Mouse (Mus musculus) heart, postnatal 0 days (tissue): ENCODE results near the gene Nae1. TPM values are rescaled to one million over a fixed set of nuclear protein-coding genes. Genes with fewer than 3 reads are reported as not detected.
"Not testable (repeated sequence)": the region's sequence is repeated elsewhere in the genome, so short reads cannot be mapped to it uniquely, and the experiment has no call there.

Source experiments
- ATAC-seq: fragments of 200-750 bp; cut with Nextera tagmentation; 2 replicates; pipeline ENCODE4 v1.8.0; 2017; ENCODE audit warnings: low read depth, moderate number of reproducible peaks, moderate library complexity; ENCODE audit not compliant: insufficient read depth
- DNase-seq: peaks from one replicate; pipeline ENCODE4 v3.0.0-alpha.2; 2016; ENCODE audit warnings: low spot score
- H3K27ac ChIP-seq: fragments of 300-500 bp; sonication (generic); 2 replicates; pipeline ENCODE4 v1.5.1; 2014; ENCODE audit warnings: low read depth, mild to moderate bottlenecking
- H3K27me3 ChIP-seq: fragments of 300-500 bp; sonication (generic); 2 replicates; pipeline ENCODE4 v1.6.1; 2014; ENCODE audit warnings: low read length, mixed read lengths; ENCODE audit not compliant: control insufficient read depth, insufficient read depth
- H3K36me3 ChIP-seq: fragments of 300-500 bp; sonication (generic); replicated peaks from 2 replicates; pipeline ENCODE4 v1.6.1; 2014; ENCODE audit warnings: low read length, mixed read lengths; ENCODE audit not compliant: control insufficient read depth, insufficient read depth
- H3K4me1 ChIP-seq: fragments of 300-500 bp; sonication (generic); 2 replicates; pipeline ENCODE4 v1.6.1; 2014; ENCODE audit warnings: antibody characterized with exemption; ENCODE audit not compliant: control insufficient read depth, insufficient read depth
- H3K4me2 ChIP-seq: fragments of 300-500 bp; sonication (generic); 2 replicates; pipeline ENCODE4 v1.6.1; 2014; ENCODE audit warnings: low read depth, mild to moderate bottlenecking, low read length, moderate library complexity
- H3K4me3 ChIP-seq: fragments of 300-500 bp; sonication (generic); 2 replicates; pipeline ENCODE4 v1.5.1; 2014; ENCODE audit warnings: low read depth, low read length
- H3K9ac ChIP-seq: fragments of 300-500 bp; sonication (generic); replicated peaks from 2 replicates; pipeline ENCODE4 v1.6.1; 2014; ENCODE audit warnings: low read depth, low read length, mixed read lengths
- H3K9me3 ChIP-seq: fragments of 300-500 bp; sonication (generic); replicated peaks from 2 replicates; pipeline ENCODE4 v1.6.1; 2016; ENCODE audit warnings: low read length; ENCODE audit not compliant: control insufficient read depth
- CTCF ChIP-seq: IDR thresholded peaks from 2 replicates; pipeline ENCODE4 v1.5.1; 2016; ENCODE audit warnings: antibody characterized with exemption, control low read depth, low read depth
- EP300 ChIP-seq: IDR thresholded peaks from 2 replicates; pipeline ENCODE4 v1.6.1; 2016; ENCODE audit warnings: antibody characterized with exemption, low read depth
- WGBS: fragments of 180-500 bp; shearing (Covaris S2); extraction: QIAGEN DNeasy Blood & Tissue Kit; methylation state at CpG from one replicate; pipeline ENCODE4 v1.1.7; 2014; 5-methylcytosine and 5-hydroxymethylcytosine counted together
- polyA plus RNA-seq: library from polyadenylated mRNA; unstranded; fragments of >200 nt; fragmentation: Nextera tagmentation; extraction: Ambion mirVana; gene quantifications from 2 replicates; pipeline ENCODE4 v1.2.1, GENCODE M21; 2015
- total RNA-seq: library from RNA; depleted of rRNA; stranded (reverse); fragments of >200 nt; gene quantifications from 2 replicates; pipeline ENCODE4 v1.2.3, GENCODE M21; 2014; ENCODE audit warnings: low replicate concordance; rRNA removed

The Nae1 gene
- total RNA-seq, result 28.9 and 45.5 TPM in 2 replicates
- 66.3 and 66.6 TPM in 2 replicates for polyA plus RNA-seq

- Histone ChIP-seq H3K9me3 (no peaks in the 10 kb centered on the region), H3K4me3 (peak within 1 kb of the TSS; percentile 94), H3K9ac (peak within 1 kb of the TSS; percentile 94), H3K4me1 (peaks cover 13% of the 10 kb centered on the region), H3K27ac (peak within 1 kb of the TSS; percentile 79), H3K4me2 (peak within 1 kb of the TSS; percentile 89), H3K36me3 (peaks cover 11% of the 10 kb centered on the region), H3K27me3 (0 out of 2 replicates have a peak, but pooled peaks cover 12% of the 10 kb centered on the region)
- DNase-seq (peak; percentile 86), ATAC-seq (peak; percentile 96)
- no peak for TF ChIP-seq EP300
- TF ChIP-seq CTCF, result peak; percentile 98
- WGBS, result under 1% methylated on average over 69 of the region's 70 CpGs
Measured at GRCm38 (mm10) chr8:104533971-104534778, at the start of gene Nae1, which contains the start of gene Car7. TSS of gene Nae1 (minus strand) at chr8:104534637. TSS of gene Car7 (plus strand) at chr8:104534689.

- H3K27ac ChIP-seq, H3K4me3 ChIP-seq, ATAC-seq, H3K27me3 ChIP-seq, H3K36me3 ChIP-seq, DNase-seq, H3K9ac ChIP-seq, H3K9me3 ChIP-seq, H3K4me1 ChIP-seq, H3K4me2 ChIP-seq: not testable (repeated sequence)
- WGBS, result 69% methylated on average over 17 of the region's 17 CpGs
Measured at GRCm38 (mm10) chr8:104577606-104578005, 43.2 kb upstream of the Nae1 start.

GRCm38 (mm10) chr8:104576820-104577219 is 42.4 kb upstream of the Nae1 start:
- Histone ChIP-seq H3K9ac (no peak overlapping the region), H3K4me3 (no peak overlapping the region), H3K27ac (no peak overlapping the region), H3K4me1 (no peaks in the 10 kb centered on the region), H3K36me3 (no peaks in the 10 kb centered on the region), H3K9me3 (no peaks in the 10 kb centered on the region), H3K27me3 (no peaks in the 10 kb centered on the region), H3K4me2 (no peak overlapping the region)
- DNase-seq, result no peak
- TF ChIP-seq CTCF (no peak), EP300 (no peak)
- no peak for ATAC-seq
- 86% methylated on average over 3 of the region's 3 CpGs for WGBS

GRCm38 (mm10) chr8:104570436-104571343 is 36.3 kb upstream of the Nae1 start:
- Histone ChIP-seq H3K4me3 (peak overlapping the region; percentile 44), H3K36me3 (no peaks in the 10 kb centered on the region), H3K9ac (peak overlapping the region; percentile 7; the same call in 1 of the 2 replicates), H3K4me1 (0 out of 2 replicates have a peak, but pooled peaks cover 3% of the 10 kb centered on the region), H3K27me3 (no peaks in the 10 kb centered on the region), H3K4me2 (peak overlapping the region; percentile 85), H3K27ac (no peak overlapping the region), H3K9me3 (no peaks in the 10 kb centered on the region)
- peak; percentile 56 for DNase-seq
- 4% methylated on average over 26 of the region's 26 CpGs for WGBS
- TF ChIP-seq CTCF (peak; percentile 72), EP300 (no peak)
- peak; percentile 65 for ATAC-seq

GRCm38 (mm10) chr8:104569559-104569958 is 35.1 kb upstream of the Nae1 start:
- Histone ChIP-seq H3K9me3 (no peaks in the 10 kb centered on the region), H3K27ac (no peak overlapping the region), H3K4me3 (no peak overlapping the region), H3K4me2 (no peak overlapping the region), H3K27me3 (no peaks in the 10 kb centered on the region), H3K36me3 (no peaks in the 10 kb centered on the region), H3K9ac (no peak overlapping the region), H3K4me1 (peaks cover 3% of the 10 kb centered on the region; the same call in 1 of the 2 replicates)
- ATAC-seq, result no peak
- WGBS, result 36% methylated on average over 1 of the region's 1 CpGs
- TF ChIP-seq EP300, result no peak
- TF ChIP-seq CTCF, result peak; percentile 55
- peak; percentile 22 for DNase-seq
